Mouse (Mus musculus) liver, adult 2 months (tissue): ENCODE measurements around the gene Plcd4.

ENCODE experiments used
- CTCF ChIP-seq: fragments of 200-500 bp; IDR thresholded peaks from 2 replicates; pipeline ENCODE4 v1.5.1; 2011; ENCODE audit warnings: low read depth, low read length, control low read depth
- POLR2A ChIP-seq: fragments of 200-500 bp; IDR thresholded peaks from 2 replicates; pipeline ENCODE4 v1.6.1; 2011; ENCODE audit warnings: low read length, control low read depth; ENCODE audit not compliant: insufficient read depth; ENCODE audit errors: extremely low read depth

- TF ChIP-seq CTCF (no peak), POLR2A (peak; percentile 90)
Measured at GRCm38 (mm10) chr1:74601267-74601962, 58.7 kb downstream of the Plcd4 start, which contains the start of the genes Rnf25 and Stk36.
